Mouse (Mus musculus): ENCODE measurements at regions not wholly inside any gene's neighbourhood (a gene's known extent, or its start where the extent isn't known, plus 50 kb on each side); places are given as distances from the start of the nearest gene placed in this dataset.

- TF ChIP-seq CTCF (IDR thresholded peaks at IDR 0.05; ENCODE audit: extremely low read depth, insufficient read depth, insufficient read length, insufficient replicate concordance): no peak
- no peak for TF ChIP-seq POLR2A (IDR thresholded peaks at IDR 0.05; ENCODE audit: low read depth, low read length)
Observed at GRCm38 (mm10) chr7:137860520-137860919, 423.1 kb downstream of the Glrx3 start.
